Mouse (Mus musculus) lung, embryonic 15.5 days (tissue): Measurements from ENCODE around the gene Wars2. TPM values are rescaled to one million over a fixed set of nuclear protein-coding genes. Genes with fewer than 3 reads are reported as not detected.

Experiments used
- ATAC-seq: fragments of 200-750 bp; cut with Nextera tagmentation; 2 replicates; pipeline ENCODE4 v1.8.0; 2017; ENCODE audit warnings: moderate number of reproducible peaks, borderline replicate concordance; ENCODE audit not compliant: low FRiP score, low TSS enrichment; ENCODE audit errors: extremely low read depth
- H3K27ac ChIP-seq: fragments of 300-500 bp; sonication (generic); 2 replicates; pipeline ENCODE4 v1.5.1; 2015; ENCODE audit warnings: moderate library complexity, mild to moderate bottlenecking, inconsistent platforms
- H3K27me3 ChIP-seq: fragments of 300-500 bp; sonication (generic); 2 replicates; pipeline ENCODE4 v1.6.1; 2015; ENCODE audit warnings: inconsistent platforms
- H3K36me3 ChIP-seq: fragments of 300-500 bp; sonication (generic); 2 replicates; pipeline ENCODE4 v1.6.1; 2015; ENCODE audit warnings: inconsistent platforms
- H3K4me1 ChIP-seq: fragments of 300-500 bp; sonication (generic); 2 replicates; pipeline ENCODE4 v1.6.1; 2015; ENCODE audit warnings: inconsistent platforms
- H3K4me2 ChIP-seq: fragments of 300-500 bp; sonication (generic); 2 replicates; pipeline ENCODE4 v1.6.1; 2015; ENCODE audit warnings: inconsistent platforms, mild to moderate bottlenecking, moderate library complexity
- H3K4me3 ChIP-seq: fragments of 300-500 bp; sonication (generic); 2 replicates; pipeline ENCODE4 v1.5.1; 2015; ENCODE audit warnings: mild to moderate bottlenecking, inconsistent platforms
- H3K9ac ChIP-seq: fragments of 300-500 bp; sonication (generic); 2 replicates; pipeline ENCODE4 v1.6.1; 2015; ENCODE audit warnings: inconsistent platforms
- H3K9me3 ChIP-seq: fragments of 300-500 bp; sonication (generic); 2 replicates; pipeline ENCODE4 v1.6.1; 2016; ENCODE audit warnings: inconsistent platforms
- WGBS: fragments of 180-500 bp; shearing (Covaris S2); methylation state at CpG from one replicate; pipeline ENCODE4 v1.1.7; 2015; 5-methylcytosine and 5-hydroxymethylcytosine counted together
- polyA plus RNA-seq: library from polyadenylated mRNA; unstranded; fragments of >200 nt; fragmentation: Nextera tagmentation; extraction: Ambion mirVana; gene quantifications from 2 replicates; pipeline ENCODE4 v1.2.1, GENCODE M21; 2015

Wars2 gene
- polyA plus RNA-seq, 1 experiment from 2014 or later: 8.0 TPM

- H3K9me3 ChIP-seq: no peaks in the 10 kb centered on the region
- peaks cover 99% of the 10 kb centered on the region for H3K27me3 ChIP-seq
- H3K36me3 ChIP-seq: no peaks in the 10 kb centered on the region
- no peak overlapping the region for H3K4me2 ChIP-seq
- 14% methylated on average over 6 of the region's 6 CpGs for WGBS
- no peak overlapping the region for H3K27ac ChIP-seq
- no peak overlapping the region for H3K9ac ChIP-seq
- peaks cover 17% of the 10 kb centered on the region for H3K4me1 ChIP-seq
- H3K4me3 ChIP-seq: no peak overlapping the region
- no peak for ATAC-seq
Observed at GRCm38 (mm10) chr3:99251271-99252165, 110.7 kb downstream of the Wars2 start.

- peak overlapping the region; percentile 45 for H3K4me3 ChIP-seq
- H3K9me3 ChIP-seq: no peaks in the 10 kb centered on the region
- H3K27ac ChIP-seq: no peak overlapping the region
- H3K36me3 ChIP-seq: no peaks in the 10 kb centered on the region
- H3K4me1 ChIP-seq: peaks cover 17% of the 10 kb centered on the region
- H3K9ac ChIP-seq: no peak overlapping the region
- H3K27me3 ChIP-seq: peaks cover 99% of the 10 kb centered on the region
- WGBS: 2% methylated on average over 16 of the region's 16 CpGs
- peak overlapping the region; percentile 90 for H3K4me2 ChIP-seq
- no peak for ATAC-seq
Observed at GRCm38 (mm10) chr3:99252461-99253091, 111.7 kb downstream of the Wars2 start.

- Histone ChIP-seq H3K9ac (no peak overlapping the region), H3K27ac (no peak overlapping the region), H3K27me3 (peaks cover 99% of the 10 kb centered on the region), H3K4me2 (peak overlapping the region; percentile 90), H3K9me3 (no peaks in the 10 kb centered on the region), H3K4me1 (peaks cover 17% of the 10 kb centered on the region), H3K4me3 (peak overlapping the region; percentile 45), H3K36me3 (no peaks in the 10 kb centered on the region)
- ATAC-seq: peak; percentile 64
- WGBS: 1% methylated on average over 12 of the region's 12 CpGs
Observed at GRCm38 (mm10) chr3:99253092-99253488, 112.2 kb downstream of the Wars2 start.

GRCm38 (mm10) chr3:99253497-99254451 is 112.9 kb downstream of the Wars2 start:
- H3K4me3 ChIP-seq: peak overlapping the region; percentile 45
- H3K27me3 ChIP-seq: peaks cover 99% of the 10 kb centered on the region
- peak overlapping the region; percentile 90 for H3K4me2 ChIP-seq
- no peaks in the 10 kb centered on the region for H3K36me3 ChIP-seq
- H3K4me1 ChIP-seq: peaks cover 14% of the 10 kb centered on the region
- H3K9me3 ChIP-seq: no peaks in the 10 kb centered on the region
- under 1% methylated on average over 73 of the region's 73 CpGs for WGBS
- peak; percentile 59 for ATAC-seq
- peak overlapping the region; percentile 5; the same call in 1 of the 2 replicates for H3K9ac ChIP-seq
- no peak overlapping the region for H3K27ac ChIP-seq

GRCm38 (mm10) chr3:99254559-99255151 is 113.8 kb downstream of the Wars2 start:
- Histone ChIP-seq H3K9me3 (no peaks in the 10 kb centered on the region), H3K4me1 (peaks cover 14% of the 10 kb centered on the region), H3K4me2 (peak overlapping the region; percentile 90; the same call in 1 of the 2 replicates), H3K27me3 (peaks cover 99% of the 10 kb centered on the region), H3K9ac (no peak overlapping the region), H3K4me3 (0 out of 2 replicates have a peak overlapping the region, but pooled peaks have one; percentile 45), H3K36me3 (no peaks in the 10 kb centered on the region), H3K27ac (no peak overlapping the region)
- ATAC-seq: no peak
- WGBS: 3% methylated on average over 15 of the region's 15 CpGs

GRCm38 (mm10) chr3:99255411-99256365 is 114.8 kb downstream of the Wars2 start:
- no peak overlapping the region for H3K9ac ChIP-seq
- H3K9me3 ChIP-seq: no peaks in the 10 kb centered on the region
- no peak overlapping the region for H3K4me3 ChIP-seq
- peaks cover 14% of the 10 kb centered on the region for H3K4me1 ChIP-seq
- H3K36me3 ChIP-seq: no peaks in the 10 kb centered on the region
- no peak overlapping the region for H3K4me2 ChIP-seq
- WGBS: 9% methylated on average over 11 of the region's 11 CpGs
- H3K27me3 ChIP-seq: peaks cover 97% of the 10 kb centered on the region
- ATAC-seq: no peak
- no peak overlapping the region for H3K27ac ChIP-seq

- no peak overlapping the region for H3K4me2 ChIP-seq
- H3K4me3 ChIP-seq: no peak overlapping the region
- 3% methylated on average over 11 of the region's 11 CpGs for WGBS
- H3K9ac ChIP-seq: no peak overlapping the region
- ATAC-seq: no peak
- H3K9me3 ChIP-seq: no peaks in the 10 kb centered on the region
- H3K27me3 ChIP-seq: peaks cover 97% of the 10 kb centered on the region
- no peaks in the 10 kb centered on the region for H3K36me3 ChIP-seq
- H3K27ac ChIP-seq: no peak overlapping the region
- H3K4me1 ChIP-seq: peaks cover 14% of the 10 kb centered on the region
Observed at GRCm38 (mm10) chr3:99256366-99256750, 115.5 kb downstream of the Wars2 start.

GRCm38 (mm10) chr3:99256766-99257165 is 115.9 kb downstream of the Wars2 start:
- Histone ChIP-seq H3K27ac (no peak overlapping the region), H3K9ac (no peak overlapping the region), H3K27me3 (peaks cover 97% of the 10 kb centered on the region), H3K4me3 (no peak overlapping the region), H3K4me1 (peaks cover 14% of the 10 kb centered on the region), H3K9me3 (no peaks in the 10 kb centered on the region), H3K36me3 (no peaks in the 10 kb centered on the region), H3K4me2 (no peak overlapping the region)
- 3% methylated on average over 20 of the region's 20 CpGs for WGBS
- no peak for ATAC-seq

GRCm38 (mm10) chr3:99257586-99258577 is 117.0 kb downstream of the Wars2 start:
- WGBS: 3% methylated on average over 29 of the region's 29 CpGs
- Histone ChIP-seq H3K27ac (no peak overlapping the region), H3K9ac (no peak overlapping the region), H3K4me1 (peaks cover 14% of the 10 kb centered on the region), H3K27me3 (peaks cover 97% of the 10 kb centered on the region), H3K4me3 (no peak overlapping the region), H3K4me2 (no peak overlapping the region), H3K9me3 (no peaks in the 10 kb centered on the region), H3K36me3 (no peaks in the 10 kb centered on the region)
- ATAC-seq: no peak
